Mouse (Mus musculus) gastrocnemius, postnatal 25 days (tissue): Measurements from ENCODE around the gene Ctdspl. TPM values are rescaled to one million over a fixed set of nuclear protein-coding genes. Genes with fewer than 3 reads are reported as not detected.
A peak's percentile ranks its signal among the peaks of the same experiment; 100 is the strongest.

ENCODE experiments used
- DNase-seq: peaks from one replicate; pipeline ENCODE4 v3.0.0; 2022
- total RNA-seq, 2 experiments: library from RNA; stranded (reverse); gene quantifications; 1 replicate in 1 of 2; 2 replicates in 1 of 2; pipeline ENCODE4 v1.2.3; 2021

The Ctdspl gene
- total RNA-seq, 2 experiments from 2014 or later, result 5.5 to 8.6 TPM

DNA sequence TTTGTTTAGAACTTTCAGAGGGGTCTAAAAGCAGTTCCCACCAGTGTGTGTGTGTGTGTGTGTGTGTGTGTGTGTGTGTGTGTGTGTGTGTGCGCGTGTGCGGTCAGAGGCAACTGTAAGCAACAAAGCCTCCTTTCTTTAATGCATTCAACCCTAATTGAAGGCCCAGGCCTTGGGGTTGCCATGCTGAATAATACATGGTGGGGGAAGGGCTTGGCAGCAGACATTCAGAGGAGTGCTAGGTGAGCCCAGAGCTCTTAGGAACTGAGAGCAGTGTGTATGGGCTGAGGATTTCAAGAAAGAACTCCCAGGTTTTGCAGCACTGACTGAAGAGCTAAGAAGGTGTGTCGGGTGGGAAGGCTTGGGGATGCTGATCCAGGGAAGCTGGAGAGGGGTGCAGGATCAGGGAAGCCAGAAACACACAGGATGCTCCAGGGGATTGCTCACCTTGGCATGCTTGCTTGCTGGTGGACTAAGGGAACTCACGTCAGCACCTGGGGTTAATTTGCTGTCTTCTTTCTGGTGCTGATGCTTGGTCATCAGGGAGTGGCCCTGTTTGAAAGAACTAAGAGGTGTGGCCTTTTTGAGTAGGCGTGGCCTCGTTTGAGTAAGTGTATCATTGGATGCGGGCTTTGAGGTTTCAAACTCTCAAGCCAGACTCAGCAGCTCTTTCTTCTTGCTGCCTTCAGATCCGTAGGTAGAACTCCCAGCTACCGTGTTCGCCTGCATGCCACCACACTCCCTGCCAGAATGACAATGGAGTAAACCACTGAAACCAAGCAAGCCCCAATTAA is 62.7 kb downstream of the Ctdspl start:
- no peak for DNase-seq

DNA sequence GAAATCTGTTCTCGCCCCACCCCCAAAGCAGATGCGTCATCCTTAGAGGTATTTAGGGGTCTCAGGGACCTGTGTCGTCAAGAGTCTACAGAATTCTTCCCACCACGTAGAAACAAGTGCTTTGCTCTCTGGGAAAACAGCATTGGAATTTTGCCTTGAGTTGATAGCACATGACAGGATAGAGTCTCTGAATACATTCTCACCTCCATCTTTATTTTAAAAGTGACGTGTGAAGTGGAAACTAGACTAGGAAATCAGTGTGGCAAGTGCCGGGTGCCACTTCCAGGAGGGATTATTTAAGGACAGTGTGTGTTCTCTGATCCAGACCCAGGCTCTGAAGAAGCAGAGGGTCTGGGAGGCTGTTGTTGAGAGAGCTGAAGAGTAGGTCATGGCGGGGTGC is 64.2 kb downstream of the Ctdspl start:
- no peak for DNase-seq

DNA sequence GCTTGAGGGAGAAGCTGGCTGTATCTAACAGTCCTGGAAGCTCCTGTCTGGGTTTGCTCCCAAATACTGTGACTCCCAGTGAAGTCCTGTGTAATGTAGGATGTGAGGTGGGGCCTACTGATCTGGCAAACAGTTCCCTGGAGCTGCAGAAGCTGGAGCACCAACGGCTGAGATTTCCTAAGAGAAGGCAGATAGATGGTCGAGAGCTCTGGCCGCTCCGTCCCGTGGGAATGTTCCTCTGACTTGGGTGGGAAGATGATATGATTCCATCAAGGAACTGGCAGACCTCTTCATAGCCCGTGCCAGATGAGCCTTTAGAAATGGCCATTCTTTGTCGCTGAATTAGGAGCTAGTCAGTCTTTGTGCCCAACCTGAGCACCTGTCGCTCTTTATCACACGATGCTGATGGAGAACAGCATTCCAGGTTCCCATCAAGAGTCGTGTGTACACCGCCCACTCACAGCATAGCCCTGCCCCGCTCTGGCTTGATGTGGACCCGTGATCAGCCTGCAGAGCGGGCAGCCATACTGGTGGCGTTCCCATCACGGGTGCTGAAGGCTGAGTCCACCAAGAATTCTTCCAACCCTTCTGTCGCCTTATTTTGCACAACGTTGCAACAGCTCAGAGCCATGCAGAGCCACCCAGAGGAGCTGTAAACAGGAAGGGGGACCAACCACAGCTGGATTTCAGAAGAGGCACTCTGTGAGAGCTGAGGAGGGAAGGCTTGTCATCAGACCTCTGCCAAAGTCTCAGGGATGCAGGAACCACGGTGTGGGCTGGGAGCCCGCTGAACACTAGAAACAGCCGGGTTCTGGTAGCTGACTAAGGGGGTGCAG is 65.7 kb downstream of the Ctdspl start:
- no peak for DNase-seq

DNA sequence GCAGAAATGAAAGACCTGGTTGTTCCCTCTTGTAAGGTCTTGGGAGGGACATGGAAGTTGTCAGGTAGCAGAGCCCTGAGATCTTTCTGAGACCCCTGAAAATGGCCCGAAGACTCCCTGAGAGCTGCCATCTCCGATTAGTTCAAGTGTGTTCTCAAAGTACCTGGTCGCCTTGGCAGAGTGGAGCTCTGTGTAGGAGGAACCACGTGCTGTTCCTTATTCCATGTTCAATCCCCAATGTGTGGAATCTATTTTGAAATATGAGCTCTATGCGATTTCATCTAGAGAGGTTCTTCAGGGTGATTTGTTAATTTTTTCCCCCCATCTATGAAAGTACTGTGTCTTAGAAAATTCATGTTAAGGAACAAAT is 66.3 kb downstream of the Ctdspl start:
- DNase-seq, result no peak

DNA sequence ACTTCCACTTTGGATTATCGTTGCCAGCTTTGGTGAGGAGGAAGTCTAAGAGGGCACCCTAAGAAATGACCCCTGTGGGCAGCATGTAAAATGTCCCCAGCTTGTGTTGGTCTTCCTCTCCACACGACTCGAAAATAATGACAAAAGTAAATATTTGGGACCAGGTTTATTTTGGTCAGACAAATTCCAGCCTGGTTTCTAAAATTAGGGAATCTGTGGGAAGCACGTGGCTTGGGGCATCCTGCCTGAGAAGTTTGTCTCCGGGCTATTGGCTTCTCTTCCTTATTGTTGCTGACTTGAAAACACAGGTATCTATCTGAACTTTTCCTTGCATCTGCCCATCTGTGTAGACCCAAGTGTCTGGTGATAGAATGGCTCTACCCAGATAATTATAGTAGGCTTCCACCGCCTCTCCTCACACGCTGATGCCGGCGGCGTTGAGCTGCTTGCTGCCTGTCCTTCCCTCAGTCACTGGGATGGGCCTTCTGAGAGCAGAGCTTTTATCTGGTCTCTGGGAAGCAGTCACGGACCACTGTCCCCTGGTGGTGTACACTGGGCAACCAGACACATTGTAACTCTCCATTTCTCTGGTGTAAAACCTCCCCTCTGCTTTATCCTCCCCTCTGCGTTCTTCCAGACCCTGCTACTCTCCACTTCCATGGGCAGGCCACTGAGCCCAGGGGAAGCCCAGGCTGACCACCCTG is 68.4 kb downstream of the Ctdspl start:
- DNase-seq, result no peak

DNA sequence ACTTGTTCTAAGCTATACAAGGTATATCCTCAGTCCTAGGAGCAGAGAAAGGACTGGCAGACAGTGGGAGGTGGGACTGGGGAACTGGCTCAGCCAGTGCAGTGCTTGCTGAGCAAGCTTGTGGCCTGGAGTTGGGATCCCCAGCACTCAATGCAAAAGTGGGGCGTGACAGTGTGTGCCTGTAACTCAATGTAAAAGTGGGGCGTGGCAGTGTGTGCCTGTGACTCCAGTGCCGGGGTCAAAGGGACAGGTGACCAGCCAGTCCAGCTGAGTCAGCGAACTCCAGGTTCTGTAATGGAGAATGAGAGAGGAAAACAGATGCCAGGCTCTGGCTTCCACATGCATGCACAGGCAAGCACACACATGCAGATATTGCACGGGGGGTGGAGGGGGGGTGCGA is 69.3 kb downstream of the Ctdspl start:
- DNase-seq, result no peak

DNA sequence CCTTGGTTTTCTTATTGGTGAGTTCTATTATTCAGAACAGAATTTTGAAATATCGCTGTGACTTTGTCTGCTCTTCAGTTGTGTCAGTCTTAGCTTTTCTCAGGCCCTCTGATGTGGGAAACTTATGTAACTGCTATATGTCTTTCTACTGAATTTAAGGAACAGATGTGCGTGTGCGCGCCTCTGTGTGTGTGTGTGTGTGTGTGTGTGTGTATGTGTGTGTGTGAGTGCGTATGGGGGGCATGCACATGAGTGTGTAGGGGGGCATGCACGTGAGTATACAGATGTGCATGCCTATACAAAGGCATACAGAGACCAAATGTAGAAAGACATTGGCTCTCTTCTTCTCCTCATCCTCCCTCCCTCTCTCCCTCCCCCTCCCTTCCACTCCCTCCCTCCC is 71.0 kb downstream of the Ctdspl start:
- DNase-seq, result no peak

DNA sequence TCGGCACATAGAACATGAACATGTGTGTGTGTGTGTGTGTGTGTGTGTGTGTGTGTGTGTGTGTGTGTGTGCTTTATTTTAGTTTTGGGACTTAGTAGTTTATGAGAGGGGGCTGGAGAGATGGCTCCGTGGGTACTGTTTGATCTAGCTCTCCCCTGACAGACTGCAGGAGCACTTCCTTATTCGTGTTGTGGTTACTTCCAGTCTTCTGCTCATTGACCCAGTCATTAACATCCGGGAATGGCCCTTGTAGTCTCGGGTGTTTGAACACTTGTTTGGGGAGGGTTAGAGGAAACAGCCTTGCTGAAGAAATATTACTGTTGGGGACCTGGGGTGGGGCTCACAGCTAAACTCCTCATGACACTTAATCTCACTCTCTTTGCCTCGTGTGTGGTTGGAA is 73.9 kb downstream of the Ctdspl start:
- DNase-seq, result no peak

DNA sequence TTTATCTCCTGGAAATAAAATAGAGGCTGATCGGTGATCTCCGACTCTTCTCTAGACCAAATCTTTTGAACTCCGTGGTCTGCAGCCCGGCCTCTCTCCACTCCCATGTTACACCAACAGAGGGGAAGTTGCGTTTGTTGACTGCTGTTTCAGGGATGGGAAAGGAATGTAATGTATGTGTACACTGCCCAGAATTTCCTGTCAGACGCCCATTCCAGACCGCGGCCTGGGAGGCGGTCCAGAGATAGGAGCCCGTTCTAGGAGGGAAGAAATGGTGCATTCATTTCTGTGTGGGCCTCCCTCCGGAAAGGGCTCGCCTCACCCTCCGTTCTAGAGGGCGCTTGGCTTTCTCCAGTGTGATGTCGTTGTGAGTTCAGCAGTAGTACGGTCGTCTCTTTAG is 76.0 kb downstream of the Ctdspl start:
- DNase-seq, result no peak

DNA sequence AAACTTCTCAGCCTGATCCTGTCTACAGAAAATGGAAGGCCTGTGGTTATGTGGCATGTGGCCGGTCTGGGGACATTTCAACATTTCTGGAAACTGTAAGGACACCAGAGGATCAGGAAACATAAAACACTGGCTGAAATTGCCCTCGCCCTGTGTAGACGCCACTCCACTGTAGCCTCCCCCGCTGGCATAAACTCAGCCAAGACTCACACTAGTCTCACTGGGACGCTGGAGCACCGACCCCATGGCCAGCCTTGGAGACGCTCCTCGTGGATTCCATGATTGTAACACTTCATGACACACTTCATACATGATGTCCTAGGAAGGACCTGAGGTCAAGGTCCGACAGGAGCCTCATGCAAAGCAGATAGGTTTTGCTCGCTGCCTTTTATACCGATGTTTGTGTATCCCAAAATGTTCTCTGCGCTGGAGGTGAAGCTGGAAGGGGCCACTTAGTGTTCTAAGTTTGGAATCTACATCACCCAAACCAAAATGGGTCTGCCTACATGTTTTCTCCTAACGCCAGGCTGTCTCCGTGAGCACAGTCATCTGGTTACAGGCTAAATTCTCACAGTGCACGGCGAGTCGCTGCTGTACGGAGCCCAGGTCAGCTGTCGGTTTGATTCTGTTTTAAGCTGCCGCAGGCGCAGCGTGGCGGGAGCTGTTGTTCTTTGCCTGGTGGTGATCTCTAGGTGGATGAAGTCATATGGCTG is 77.9 kb downstream of the Ctdspl start:
- DNase-seq, result no peak

DNA sequence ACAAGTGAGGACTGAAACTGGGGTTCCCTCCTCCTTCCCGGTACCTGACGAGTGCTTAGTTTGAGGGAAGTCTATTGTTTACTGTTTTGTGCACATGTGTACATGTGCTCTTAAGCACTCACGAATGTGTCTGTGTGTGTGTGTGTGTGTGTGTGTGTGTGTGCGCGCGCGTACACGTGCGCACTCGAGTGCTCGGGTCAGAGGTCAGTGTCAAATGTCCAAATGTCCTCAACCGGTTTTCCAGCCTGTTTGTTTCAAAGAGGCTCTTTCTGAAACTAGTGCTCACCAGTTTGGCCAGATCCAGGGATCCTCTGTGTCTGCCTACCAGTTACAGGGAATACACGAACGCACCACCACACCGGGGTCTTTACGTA is 78.4 kb downstream of the Ctdspl start:
- no peak for DNase-seq

DNA sequence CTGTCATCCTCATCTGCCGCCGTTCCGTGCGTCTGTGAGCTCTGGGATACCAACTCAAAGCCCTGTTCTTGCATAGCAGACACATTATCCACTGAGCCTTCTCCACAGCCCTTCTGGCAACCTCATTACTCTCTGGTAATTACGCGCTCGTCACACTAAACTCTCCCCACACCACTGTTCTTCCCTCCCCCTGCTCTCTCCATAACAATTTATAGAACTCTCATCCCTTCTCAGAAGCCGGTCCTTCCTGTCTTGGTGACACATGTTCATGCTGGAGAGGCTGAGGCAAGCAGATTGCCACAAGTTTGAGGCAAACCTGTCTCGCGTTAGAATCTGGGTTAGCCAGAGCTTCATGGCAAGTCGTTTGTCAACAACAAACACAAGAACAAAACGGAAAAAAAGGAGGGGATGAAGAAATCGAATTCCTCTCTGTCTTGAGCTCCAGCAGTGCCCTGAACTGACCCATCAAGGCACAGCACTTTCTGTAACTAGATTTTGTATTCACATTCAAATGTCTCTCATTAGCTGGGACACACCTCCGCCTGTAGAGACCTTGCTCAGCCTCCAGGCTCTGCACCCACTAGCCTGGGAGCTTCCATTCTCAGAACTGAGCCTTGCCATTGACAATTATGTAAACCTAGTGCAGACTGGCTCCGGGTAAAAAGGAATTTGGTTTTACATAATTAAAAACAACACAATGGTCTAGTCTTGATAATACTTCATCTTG is 79.2 kb downstream of the Ctdspl start:
- no peak for DNase-seq

DNA sequence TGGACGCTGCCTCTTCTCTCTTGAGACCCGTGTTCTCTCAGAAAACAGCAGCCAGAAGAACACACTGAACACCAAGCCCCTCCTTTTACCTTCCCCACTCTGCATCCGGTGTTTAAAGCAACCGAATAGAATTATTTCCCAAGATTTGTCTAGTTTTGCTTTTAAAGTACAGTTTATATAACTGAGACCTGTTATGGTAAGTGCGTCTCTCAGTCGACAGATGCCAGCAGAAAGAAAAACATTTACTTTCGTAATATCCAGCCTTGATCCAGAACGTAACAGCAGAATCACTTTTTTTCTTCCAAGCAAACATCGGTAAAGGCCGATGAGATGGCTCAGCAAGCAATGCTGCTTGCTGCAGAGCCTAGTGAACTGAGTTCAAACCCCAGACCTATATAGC is 81.0 kb downstream of the Ctdspl start:
- DNase-seq, result peak; percentile 33

DNA sequence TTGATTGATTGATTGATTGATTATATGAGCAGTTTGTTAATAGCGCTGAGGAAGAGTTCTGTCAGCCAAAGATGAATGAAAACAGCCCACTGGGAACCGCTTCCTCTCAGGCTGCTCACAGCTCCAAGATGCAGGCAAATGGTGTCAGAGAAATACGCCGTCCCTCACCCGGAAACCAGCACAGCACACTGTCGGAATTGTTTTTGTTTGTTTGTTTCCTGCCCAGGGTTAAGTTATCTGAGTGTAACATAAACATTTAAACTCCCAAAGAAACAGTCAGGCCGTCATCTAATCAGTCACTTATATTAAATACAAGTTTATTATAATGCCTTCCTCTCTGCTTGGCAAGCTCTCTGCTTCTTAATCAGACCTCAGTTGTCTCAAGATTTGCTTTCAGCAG is 82.6 kb downstream of the Ctdspl start:
- DNase-seq, result no peak

DNA sequence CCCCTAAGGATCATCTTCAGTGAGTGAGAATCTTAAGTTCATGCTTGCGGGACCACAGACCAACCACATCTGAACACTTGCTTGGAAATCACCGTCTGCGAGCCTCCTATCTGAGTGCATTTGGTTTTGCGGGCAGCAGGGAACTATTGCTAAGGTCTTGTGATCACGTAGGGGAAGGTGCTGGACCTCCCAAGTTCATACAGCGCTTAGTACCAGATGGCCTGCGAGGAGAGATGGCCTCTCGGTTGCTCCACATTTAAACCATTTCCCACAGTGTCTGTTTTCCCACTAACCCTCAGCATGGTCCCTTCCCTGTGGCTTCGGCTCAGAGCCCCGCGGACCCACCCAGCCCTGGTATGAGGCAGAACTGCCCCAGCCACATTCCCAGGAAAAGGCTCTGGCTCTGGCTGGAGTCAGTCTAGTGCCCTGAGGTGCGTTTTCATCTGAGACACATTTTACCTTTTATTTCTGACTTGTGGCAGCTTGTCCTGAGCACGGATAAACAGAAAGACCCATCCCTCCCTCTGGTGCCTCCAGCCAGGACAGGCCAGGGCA is 84.0 kb downstream of the Ctdspl start:
- no peak for DNase-seq

DNA sequence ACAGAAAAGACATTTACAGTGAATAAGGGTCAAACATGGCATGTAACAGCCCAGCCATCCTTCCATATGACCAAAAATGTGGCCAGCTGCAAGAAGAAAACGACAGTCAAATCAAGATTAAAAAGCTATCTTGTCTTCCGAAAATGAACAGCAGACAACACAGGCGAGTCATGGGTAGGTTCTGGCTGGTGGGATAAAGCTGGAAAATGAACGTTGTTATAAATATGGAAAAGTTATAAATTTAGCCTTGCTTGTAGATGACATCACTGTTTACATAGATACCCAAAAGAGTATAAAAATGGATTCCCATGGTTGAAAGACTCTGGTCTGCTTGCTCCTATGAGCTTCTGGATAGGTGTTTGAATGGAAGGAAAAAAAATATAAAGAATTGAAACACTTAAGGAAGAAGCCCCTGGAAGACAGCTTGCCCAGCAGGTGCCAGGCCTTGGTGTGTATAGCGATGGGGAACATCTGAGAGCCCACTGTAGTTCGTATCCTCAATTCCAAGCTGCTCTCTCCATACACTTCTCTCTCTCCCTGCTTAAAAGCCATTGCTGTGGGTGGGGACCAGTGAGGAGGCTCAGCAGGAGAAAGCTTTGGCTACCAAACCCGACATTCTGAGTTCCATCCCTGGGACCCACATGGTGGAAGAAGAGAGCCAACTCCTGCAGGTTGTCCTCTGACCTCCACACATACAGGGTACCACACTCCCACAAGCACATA is 90.7 kb downstream of the Ctdspl start:
- DNase-seq, result no peak

DNA sequence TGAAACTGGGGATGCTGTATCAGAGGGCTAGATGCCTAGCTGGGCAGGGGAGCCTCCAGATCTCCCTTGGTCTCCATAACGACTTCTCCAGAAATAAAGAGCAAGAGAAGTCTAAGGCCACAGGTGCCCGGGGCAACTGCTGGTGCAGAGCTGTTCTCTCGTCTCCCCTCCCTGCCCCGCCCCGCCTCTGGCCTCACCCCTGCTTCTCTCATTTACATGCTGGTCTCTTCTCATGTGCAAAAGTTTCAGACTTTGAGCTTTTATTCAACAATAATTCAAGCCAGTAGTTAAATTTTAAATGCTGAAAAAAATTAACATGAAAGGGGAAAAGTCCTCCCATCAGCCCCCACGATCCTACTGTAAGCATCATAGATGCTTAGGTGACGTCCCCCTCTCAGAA is 95.5 kb downstream of the Ctdspl start:
- DNase-seq, result no peak

DNA sequence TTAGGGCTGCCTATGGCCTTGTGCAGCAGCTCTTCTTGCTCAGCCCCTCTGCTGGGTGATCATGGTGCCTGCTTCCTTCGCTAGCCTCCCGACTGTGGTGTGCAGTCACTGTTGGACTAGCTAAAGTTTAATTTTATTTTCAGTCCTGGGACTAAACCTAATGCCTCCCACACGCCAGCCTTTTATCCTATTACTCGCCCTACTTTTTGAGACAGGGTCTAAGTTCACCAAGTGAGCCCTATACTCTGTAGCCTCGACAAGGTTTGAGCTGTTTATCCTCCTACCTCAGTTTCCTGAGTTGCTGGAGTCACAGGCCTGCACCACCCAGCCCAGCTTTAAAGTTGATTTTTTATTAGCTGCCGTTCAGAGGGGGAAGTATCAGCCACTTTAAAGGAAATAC is 99.0 kb downstream of the Ctdspl start:
- no peak for DNase-seq

DNA sequence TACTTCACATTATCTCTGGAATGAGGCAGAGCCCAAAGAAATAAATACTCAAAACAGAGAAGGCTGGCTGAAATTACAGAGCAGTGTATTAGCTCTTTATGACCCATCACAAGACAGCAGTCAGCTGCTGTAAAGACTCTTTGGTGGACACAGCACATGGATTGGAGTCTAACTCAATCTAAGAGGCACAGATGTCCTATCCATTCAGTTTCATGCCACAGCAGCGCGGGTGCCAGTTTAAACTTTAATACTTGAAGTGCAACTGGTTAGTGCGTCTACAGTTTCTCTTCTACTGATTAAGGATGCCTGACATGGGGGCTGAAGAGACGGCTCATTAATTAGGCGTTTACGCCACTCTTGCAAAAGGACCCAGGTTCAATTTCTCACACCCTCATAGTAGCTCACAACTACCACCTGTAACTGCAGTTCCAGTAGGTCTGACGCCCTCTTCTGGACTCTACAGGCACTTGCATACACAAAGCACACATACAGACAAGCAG is 99.6 kb downstream of the Ctdspl start:
- DNase-seq, result no peak

DNA sequence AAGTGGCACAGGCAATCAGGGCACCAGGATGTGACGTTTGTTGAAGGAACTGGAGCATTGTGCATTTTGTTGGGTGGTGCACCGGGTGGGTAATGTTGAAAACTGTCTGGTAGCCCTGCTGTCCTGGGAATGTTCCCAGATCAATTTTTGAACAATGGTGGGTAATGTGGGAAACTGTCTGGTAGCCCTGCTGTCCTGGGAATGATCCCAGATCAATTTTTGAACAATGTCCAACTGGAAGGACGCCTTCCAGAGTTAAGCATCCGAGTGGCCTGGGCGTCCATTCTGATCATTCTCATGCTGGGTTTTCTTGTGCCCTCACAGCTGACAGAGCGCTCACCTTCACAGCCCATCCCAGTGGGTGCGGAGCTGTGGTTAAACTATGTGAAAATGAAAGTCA is 101.1 kb downstream of the Ctdspl start:
- no peak for DNase-seq
